Mouse (Mus musculus) E14TG2a.4 (cell line): Measurements from ENCODE around the gene Adprm.

ENCODE experiments used
- CTCF ChIP-seq: conservative IDR thresholded peaks from 2 replicates; pipeline ENCODE4 v1.5.1; 2014; ENCODE audit warnings: low read length
- POU5F1 ChIP-seq: IDR thresholded peaks from 2 replicates; pipeline ENCODE4 v1.6.1; 2014; ENCODE audit warnings: low read length, borderline replicate concordance

DNA sequence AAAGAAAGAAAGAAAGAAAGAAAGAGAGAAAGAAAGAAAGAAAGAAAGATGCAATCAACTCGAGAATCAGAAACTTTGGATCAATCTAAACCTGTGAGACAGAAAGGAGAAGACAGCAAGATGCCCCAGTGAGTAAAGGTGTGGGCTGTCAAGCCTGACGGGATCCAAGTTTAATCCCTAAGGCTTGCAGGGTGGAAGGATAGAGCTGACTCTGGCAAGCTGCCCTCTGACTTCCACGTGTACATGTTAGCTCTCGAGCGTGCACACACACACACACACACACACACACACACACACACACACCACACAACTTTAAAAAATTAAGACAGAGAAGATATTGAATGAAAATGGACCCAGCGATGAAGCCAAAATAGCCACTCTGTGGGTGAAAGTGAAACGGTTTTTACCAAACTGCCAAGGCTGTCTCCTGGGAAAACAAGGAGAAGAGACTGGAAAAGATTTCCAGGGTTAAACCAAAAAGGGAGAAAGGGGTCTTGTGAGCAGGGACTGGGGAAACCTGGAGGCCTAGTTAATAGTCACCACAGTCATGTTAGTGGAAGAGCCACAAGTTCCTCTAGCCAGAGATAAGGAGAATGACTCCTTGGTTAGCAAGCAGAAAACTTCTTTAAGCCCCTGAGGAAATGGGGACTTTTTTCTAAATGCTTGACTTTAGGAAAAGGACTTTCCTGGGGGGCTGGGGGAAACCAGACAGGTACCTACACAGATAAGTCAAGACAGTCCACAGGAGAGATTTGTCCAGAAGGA, 32.5 kb downstream of the Adprm start:
- TF ChIP-seq CTCF (no peak), POU5F1 (no peak)
